Mouse (Mus musculus) macrophage (primary cell): ENCODE measurements around the gene Chst13. TPM values are rescaled to one million over a fixed set of nuclear protein-coding genes. Genes with fewer than 3 reads are reported as not detected.

Experiments
- H3K27ac ChIP-seq: fragments of 350-480 bp; formaldehyde crosslinking; 2 replicates; pipeline ENCODE4 v1.9.0; 2021
- H3K36me3 ChIP-seq: fragments of 350-480 bp; formaldehyde crosslinking; 2 replicates; pipeline ENCODE4 v1.9.0; 2021; ENCODE audit errors: inconsistent target
- H3K4me3 ChIP-seq: fragments of 350-480 bp; formaldehyde crosslinking; 2 replicates; pipeline ENCODE4 v1.9.0; 2021; ENCODE audit errors: inconsistent target
- H3K79me2 ChIP-seq: fragments of 350-480 bp; formaldehyde crosslinking; 2 replicates; pipeline ENCODE4 v1.9.0; 2021; ENCODE audit errors: inconsistent target
- WGBS: methylation state at CpG from one replicate; pipeline ENCODE4 v1.1.7; 2026; ENCODE audit warnings: inconsistent platforms; ENCODE audit not compliant: missing documents; 5-methylcytosine and 5-hydroxymethylcytosine counted together
- polyA plus RNA-seq: library from polyadenylated mRNA; stranded (reverse); fragments of 250-400 nt; gene quantifications from 3 replicates; pipeline ENCODE4 v1.2.4, GENCODE M21; 2018; ENCODE audit warnings: inconsistent platforms

The Chst13 gene
- polyA plus RNA-seq, 1 experiment from 2014 or later = not detected

- Histone ChIP-seq H3K27ac (no peak within 1 kb of the TSS), H3K4me3 (no peak within 1 kb of the TSS), H3K36me3 (no peaks in the 10 kb centered on the region), H3K79me2 (no peaks in the 10 kb centered on the region)
- WGBS = 88% methylated on average over 7 of the region's 7 CpGs
These were observed 7.8 kb upstream of the Chst13 start, which contains the start of gene Uroc1 for GRCm38 (mm10) chr6:90332561-90333425. TSS of gene Uroc1 (plus strand) at chr6:90333284.

GRCm38 (mm10) chr6:90329953-90330352 is 5.0 kb upstream of the Chst13 start:
- 10% methylated on average over 1 of the region's 1 CpGs for WGBS
- Histone ChIP-seq H3K79me2 (no peaks in the 10 kb centered on the region), H3K36me3 (no peaks in the 10 kb centered on the region), H3K27ac (no peak overlapping the region), H3K4me3 (no peak overlapping the region)

GRCm38 (mm10) chr6:90327670-90328069 is 2.7 kb upstream of the Chst13 start:
- H3K27ac ChIP-seq = no peak overlapping the region
- 16% methylated on average over 6 of the region's 6 CpGs for WGBS
- H3K36me3 ChIP-seq = no peaks in the 10 kb centered on the region
- no peak overlapping the region for H3K4me3 ChIP-seq
- H3K79me2 ChIP-seq = no peaks in the 10 kb centered on the region

- no peaks in the 10 kb centered on the region for H3K36me3 ChIP-seq
- H3K79me2 ChIP-seq = no peaks in the 10 kb centered on the region
- 64% methylated on average over 3 of the region's 3 CpGs for WGBS
- H3K4me3 ChIP-seq = no peak overlapping the region
- H3K27ac ChIP-seq = no peak overlapping the region
These were observed 522 bp downstream of the Chst13 start for GRCm38 (mm10) chr6:90324463-90324862.

- WGBS = 73% methylated on average over 3 of the region's 3 CpGs
- Histone ChIP-seq H3K4me3 (no peak overlapping the region), H3K36me3 (no peaks in the 10 kb centered on the region), H3K27ac (no peak overlapping the region), H3K79me2 (no peaks in the 10 kb centered on the region)
These were observed 959 bp downstream of the Chst13 start for GRCm38 (mm10) chr6:90324026-90324425.

GRCm38 (mm10) chr6:90321811-90322210 is 3.2 kb downstream of the Chst13 start:
- H3K4me3 ChIP-seq = no peak overlapping the region
- no peaks in the 10 kb centered on the region for H3K79me2 ChIP-seq
- no peaks in the 10 kb centered on the region for H3K36me3 ChIP-seq
- H3K27ac ChIP-seq = no peak overlapping the region
- WGBS = 50% methylated on average over 3 of the region's 4 CpGs

- Histone ChIP-seq H3K27ac (no peak overlapping the region), H3K36me3 (no peaks in the 10 kb centered on the region), H3K79me2 (no peaks in the 10 kb centered on the region), H3K4me3 (no peak overlapping the region)
- 57% methylated on average over 5 of the region's 5 CpGs for WGBS
These were observed 4.6 kb downstream of the Chst13 start for GRCm38 (mm10) chr6:90320429-90320828.

- Histone ChIP-seq H3K79me2 (no peaks in the 10 kb centered on the region), H3K27ac (no peak overlapping the region), H3K36me3 (no peaks in the 10 kb centered on the region), H3K4me3 (no peak overlapping the region)
- 61% methylated on average over 7 of the region's 7 CpGs for WGBS
These were observed 5.4 kb downstream of the Chst13 start for GRCm38 (mm10) chr6:90319475-90320191.

- Histone ChIP-seq H3K27ac (no peak overlapping the region), H3K36me3 (no peaks in the 10 kb centered on the region), H3K79me2 (no peaks in the 10 kb centered on the region), H3K4me3 (no peak overlapping the region)
- WGBS = 89% methylated on average over 2 of the region's 2 CpGs
These were observed 6.0 kb downstream of the Chst13 start for GRCm38 (mm10) chr6:90319019-90319418.

GRCm38 (mm10) chr6:90317510-90318258 is 7.3 kb downstream of the Chst13 start:
- 80% methylated on average over 2 of the region's 2 CpGs for WGBS
- Histone ChIP-seq H3K79me2 (no peaks in the 10 kb centered on the region), H3K36me3 (no peaks in the 10 kb centered on the region)

GRCm38 (mm10) chr6:90315961-90316360 is 9.0 kb downstream of the Chst13 start:
- Histone ChIP-seq H3K27ac (no peak overlapping the region), H3K79me2 (no peaks in the 10 kb centered on the region), H3K4me3 (no peak overlapping the region), H3K36me3 (no peaks in the 10 kb centered on the region)
- 86% methylated on average over 5 of the region's 5 CpGs for WGBS

More at GRCm38 (mm10) chr6:90317510-90318258, 7.3 kb downstream of the Chst13 start:
- Histone ChIP-seq H3K27ac (no peak overlapping the region), H3K4me3 (no peak overlapping the region)

GRCm38 (mm10) chr6:90308839-90309778 is 15.9 kb downstream of the Chst13 start:
- WGBS = 90% methylated on average over 64 of the region's 87 CpGs
- H3K79me2 ChIP-seq = no peaks in the 10 kb centered on the region
- H3K4me3 ChIP-seq = no peak overlapping the region
- H3K36me3 ChIP-seq = no peaks in the 10 kb centered on the region
- no peak overlapping the region for H3K27ac ChIP-seq

GRCm38 (mm10) chr6:90306315-90306975 is 18.5 kb downstream of the Chst13 start:
- 89% methylated on average over 6 of the region's 6 CpGs for WGBS
- H3K27ac ChIP-seq = no peak overlapping the region

More at GRCm38 (mm10) chr6:90306315-90306975, 18.5 kb downstream of the Chst13 start:
- Histone ChIP-seq H3K36me3 (no peaks in the 10 kb centered on the region), H3K4me3 (no peak overlapping the region), H3K79me2 (no peaks in the 10 kb centered on the region)
